Mouse (Mus musculus): ENCODE measurements around the gene Cntnap5a.
A peak's percentile ranks its signal among the peaks of the same experiment; 100 is the strongest.
"Not testable (repeated sequence)": the region's sequence is repeated elsewhere in the genome, so short reads cannot be mapped to it uniquely, and the experiment has no call there.

Gene Cntnap5a

GRCm38 (mm10) chr1:116044083-116044482 lies 359.5 kb downstream of the Cntnap5a start:
- no peak for DNase-seq (ENCODE audit: low spot score)

GRCm38 (mm10) chr1:116107010-116107723 lies 422.6 kb downstream of the Cntnap5a start:
- DNase-seq (ENCODE audit: low spot score), result no peak

DNA sequence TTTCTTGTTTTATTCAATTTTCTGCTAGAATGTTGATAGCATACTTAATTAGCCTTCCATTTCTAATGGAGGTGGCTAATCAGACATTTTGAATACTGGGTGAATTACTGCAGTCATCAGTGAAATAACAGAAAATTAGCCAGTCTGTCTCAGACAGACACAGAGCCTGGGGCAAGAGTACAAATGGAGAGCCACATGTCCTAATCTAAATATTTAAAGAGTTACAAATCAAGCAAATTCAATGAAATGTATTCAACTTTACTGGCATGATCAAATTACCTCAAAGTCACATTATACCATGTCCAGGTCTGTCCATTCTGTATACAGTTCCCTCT lies 423.1 kb downstream of the Cntnap5a start:
- no peak for DNase-seq (ENCODE audit: low spot score)

GRCm38 (mm10) chr1:116108381-116108780 lies 423.8 kb downstream of the Cntnap5a start:
- DNase-seq (ENCODE audit: low spot score), result no peak

DNA sequence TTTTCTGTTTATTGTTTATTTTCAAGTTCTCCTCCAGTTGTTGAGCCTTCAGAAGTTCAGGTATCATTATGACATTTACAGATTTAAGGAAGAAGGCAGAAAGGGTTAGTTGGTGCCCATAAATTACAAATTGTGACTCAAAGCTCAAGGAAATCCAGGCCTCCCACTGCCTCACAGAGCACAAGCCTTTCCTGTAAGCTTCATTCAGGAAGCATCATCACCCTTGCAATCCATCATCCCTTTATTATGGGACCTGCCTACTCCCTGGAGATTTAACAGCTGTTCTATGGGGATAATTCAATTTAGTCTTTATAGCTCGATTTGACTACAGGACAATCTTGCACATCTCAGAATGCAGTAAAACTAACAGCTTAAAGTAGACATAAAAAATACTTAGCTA lies 441.2 kb downstream of the Cntnap5a start:
- no peak for DNase-seq (ENCODE audit: low spot score)

GRCm38 (mm10) chr1:116127085-116127484 lies 442.5 kb downstream of the Cntnap5a start:
- no peak for DNase-seq (ENCODE audit: low spot score)

DNA sequence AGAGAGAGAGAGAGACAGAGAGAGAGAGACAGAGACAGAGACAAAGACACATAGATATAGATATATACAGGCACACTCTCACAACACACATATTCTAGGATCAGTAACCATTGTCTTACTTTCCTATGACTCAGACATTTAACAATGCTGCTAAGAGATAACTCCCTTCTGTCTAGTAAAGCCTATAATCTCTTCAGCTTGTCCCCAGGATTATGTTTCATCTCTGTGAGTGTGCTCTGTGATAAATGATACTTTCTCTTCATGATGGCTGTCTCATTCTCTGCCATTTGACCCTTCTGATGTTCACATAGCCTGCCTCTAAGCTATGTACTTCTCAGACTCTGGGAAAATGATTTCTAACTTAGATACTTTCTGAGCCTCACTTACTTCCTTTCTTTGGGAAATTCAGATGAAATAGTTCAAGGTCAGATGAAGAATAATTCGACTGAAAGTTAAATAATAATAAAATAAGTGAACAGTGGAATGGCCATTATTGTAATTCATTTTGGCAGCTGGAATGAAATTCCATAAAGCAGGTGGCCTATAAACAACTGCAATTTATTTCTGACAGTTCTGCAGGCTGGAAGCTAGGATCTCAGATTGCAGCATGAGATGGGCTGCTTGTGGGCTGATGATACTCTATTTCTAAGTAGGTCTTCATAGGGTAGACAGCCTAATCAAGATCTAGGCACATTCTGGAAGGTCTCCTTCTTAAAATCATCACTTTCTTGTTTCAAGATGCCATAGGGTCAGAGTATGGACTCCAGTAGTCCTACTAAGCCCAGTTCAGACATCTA lies 444.1 kb downstream of the Cntnap5a start:
- no peak for DNase-seq (ENCODE audit: low spot score)

DNA sequence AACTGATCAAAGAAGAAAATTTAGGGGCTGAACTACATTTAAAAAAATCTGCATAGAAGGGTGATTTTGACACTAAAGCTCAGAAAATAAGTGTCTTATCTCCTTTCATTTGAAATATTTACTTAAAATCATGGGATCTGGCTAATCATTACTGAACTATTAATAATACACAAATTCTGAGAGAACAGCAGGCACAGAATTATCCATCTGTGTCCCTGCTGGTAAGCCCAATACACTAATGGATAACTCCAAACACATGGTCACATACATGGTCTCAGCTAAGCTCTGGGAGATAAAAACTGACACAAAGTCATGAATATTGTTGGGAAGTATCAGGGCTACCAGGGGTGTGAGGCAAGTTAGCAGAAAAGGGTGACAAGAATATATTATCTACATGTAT lies 447.9 kb downstream of the Cntnap5a start:
- DNase-seq (ENCODE audit: low spot score), result no peak

DNA sequence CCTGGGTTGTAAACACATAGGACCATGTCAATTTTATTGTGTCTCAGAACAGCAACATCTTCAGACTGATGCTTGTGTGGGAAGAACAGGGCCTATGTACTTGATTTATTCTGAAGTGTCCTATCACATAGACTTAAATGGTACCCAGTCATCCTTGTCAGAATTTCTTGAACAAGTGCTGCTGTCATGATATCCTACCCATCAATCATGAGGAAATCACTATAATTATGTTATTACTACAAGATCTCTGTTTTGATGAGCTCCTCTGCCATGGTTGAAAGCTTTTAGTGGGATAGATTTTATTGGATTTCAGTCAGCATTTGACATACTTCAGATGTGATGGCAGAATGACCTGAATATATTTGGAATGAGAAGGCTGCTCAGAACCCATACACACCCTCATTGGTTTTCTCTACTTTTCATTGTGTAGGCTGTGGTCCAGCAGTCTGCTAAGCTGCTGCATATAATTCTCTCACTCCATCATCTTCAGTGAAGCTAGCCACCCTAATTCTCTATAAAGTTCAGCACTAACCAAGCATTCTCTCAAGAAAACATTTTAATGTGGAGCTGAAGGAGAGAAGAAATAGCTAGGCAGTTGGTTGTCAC lies 465.3 kb downstream of the Cntnap5a start:
- no peak for DNase-seq (ENCODE audit: low spot score)

- no peak for DNase-seq (ENCODE audit: low spot score)
Measured at GRCm38 (mm10) chr1:116184471-116184870, 499.9 kb downstream of the Cntnap5a start.

DNA sequence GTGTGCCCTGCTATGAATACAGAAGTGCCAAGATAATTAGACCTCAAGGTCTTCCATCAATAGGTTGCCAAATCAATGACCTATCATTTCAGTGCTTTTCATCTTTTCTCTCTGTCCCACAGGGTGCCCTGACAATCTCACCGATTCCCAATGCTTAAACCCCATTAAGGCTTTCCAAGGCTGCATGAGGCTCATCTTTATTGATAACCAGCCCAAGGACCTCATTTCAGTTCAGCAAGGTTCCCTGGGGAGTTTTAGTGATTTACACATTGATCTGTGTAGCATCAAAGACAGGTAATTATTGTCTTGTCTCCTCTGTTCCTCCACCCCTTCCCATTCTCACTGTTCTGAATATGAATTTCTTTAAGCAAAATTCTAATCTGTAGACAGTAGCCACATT lies 503.6 kb downstream of the Cntnap5a start:
- not testable (repeated sequence) for DNase-seq (ENCODE audit: low spot score)

DNA sequence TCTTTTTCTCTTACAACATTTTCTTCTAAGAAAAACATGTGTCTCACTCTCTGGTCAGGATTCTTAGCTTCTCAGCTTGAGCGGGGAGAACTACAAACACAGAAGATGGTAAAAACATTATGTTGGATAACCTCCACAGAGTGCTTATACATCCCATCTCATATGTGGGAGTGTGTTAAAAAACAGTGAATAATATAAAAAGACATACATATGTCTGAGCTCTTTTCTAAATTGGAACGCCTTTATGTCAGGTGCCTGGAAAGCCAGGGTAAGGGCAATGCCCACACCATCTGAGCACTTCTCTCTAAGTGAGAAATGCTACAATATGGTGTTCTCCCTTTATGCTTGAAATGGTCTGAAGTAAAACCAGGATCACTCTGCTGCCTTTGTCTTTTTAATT lies 507.7 kb downstream of the Cntnap5a start:
- DNase-seq (ENCODE audit: low spot score), result no peak

DNA sequence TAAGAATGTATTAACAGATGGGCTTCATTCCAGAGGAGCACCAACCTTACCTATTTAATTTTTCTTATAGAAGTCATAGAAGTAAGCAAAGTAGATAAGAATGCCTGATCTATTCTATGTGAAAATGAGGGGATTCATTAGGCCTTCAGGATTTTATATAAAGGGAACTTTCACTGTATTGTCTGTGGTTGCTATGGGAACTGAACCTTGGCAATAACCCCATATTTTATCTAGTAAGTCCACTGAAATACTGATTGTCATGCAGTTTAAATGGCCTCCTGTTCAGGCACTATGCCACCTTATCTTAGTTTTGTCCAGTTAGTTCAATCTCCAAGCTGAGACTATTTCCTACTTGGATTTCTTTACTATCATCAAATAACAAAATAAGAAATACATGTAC lies 532.3 kb downstream of the Cntnap5a start:
- DNase-seq (ENCODE audit: low spot score), result no peak

DNA sequence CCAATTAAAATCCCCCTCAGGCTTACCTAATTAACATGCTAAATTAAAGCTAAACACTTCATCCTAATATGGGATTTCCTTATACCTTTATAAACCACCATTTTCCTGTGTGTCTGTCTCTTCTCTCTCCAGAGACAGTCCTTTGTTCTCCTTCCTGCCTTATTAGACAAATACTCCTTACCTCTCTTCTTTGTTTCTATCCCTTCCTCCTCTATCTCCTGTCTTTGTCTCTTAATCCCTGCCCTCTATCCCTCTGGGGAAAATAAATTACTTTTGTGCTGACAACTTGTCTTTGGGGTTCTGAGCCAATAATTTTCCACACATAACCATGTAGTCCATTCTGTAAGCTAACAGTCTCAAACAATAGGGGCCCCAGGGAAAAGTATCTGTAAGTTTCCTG lies 556.0 kb downstream of the Cntnap5a start:
- no peak for DNase-seq (ENCODE audit: low spot score)

GRCm38 (mm10) chr1:116243856-116244255 lies 559.3 kb downstream of the Cntnap5a start:
- no peak for DNase-seq (ENCODE audit: low spot score)

DNA sequence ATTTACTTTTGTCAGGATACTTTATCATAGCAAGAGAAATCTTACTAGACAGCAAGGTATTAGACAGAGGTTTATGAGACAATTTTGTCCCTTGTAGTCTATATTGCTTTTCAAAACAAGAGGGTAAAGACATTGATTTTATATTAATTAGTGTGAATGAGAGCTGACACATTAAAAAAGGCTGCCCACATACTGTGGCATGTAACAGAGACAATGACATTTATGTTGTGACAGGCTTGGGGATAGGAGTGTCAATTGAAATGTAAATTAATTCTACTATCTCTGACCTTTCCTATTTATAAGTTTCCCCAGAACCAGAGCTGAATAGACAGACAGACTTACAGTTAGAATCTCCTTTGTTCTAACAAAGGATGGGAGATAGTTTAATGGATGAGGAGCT lies 596.6 kb downstream of the Cntnap5a start:
- DNase-seq (ENCODE audit: low spot score), result no peak

GRCm38 (mm10) chr1:116283968-116284367 lies 599.4 kb downstream of the Cntnap5a start:
- no peak for DNase-seq (ENCODE audit: low spot score)

- no peak for DNase-seq (ENCODE audit: low spot score)
Measured at GRCm38 (mm10) chr1:116306555-116306954, 622.0 kb downstream of the Cntnap5a start.

- DNase-seq (ENCODE audit: low spot score), result no peak
Measured at GRCm38 (mm10) chr1:116311512-116311911, 627.0 kb downstream of the Cntnap5a start.

DNA sequence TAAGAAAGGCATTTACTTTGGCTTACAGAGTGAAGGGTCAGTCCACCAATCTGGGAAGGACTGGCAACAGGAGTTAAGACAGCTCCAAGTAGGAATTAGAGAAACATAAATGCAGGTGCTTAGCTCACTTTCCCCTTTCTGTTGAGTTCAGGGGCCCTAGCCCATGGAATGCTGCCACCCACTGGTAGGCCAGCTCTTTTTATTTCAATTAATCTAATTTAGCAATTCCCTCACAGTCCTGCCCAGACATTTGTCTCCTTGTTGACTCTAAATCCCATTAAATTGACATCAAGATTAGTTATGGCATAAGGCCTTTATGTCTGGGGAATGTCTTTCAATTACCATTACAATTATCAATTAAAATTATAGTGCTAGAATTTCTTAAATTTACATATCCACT lies 628.7 kb downstream of the Cntnap5a start:
- DNase-seq (ENCODE audit: low spot score), result peak; percentile 8

- DNase-seq (ENCODE audit: low spot score), result no peak
Measured at GRCm38 (mm10) chr1:116324505-116324904, 639.9 kb downstream of the Cntnap5a start.

DNA sequence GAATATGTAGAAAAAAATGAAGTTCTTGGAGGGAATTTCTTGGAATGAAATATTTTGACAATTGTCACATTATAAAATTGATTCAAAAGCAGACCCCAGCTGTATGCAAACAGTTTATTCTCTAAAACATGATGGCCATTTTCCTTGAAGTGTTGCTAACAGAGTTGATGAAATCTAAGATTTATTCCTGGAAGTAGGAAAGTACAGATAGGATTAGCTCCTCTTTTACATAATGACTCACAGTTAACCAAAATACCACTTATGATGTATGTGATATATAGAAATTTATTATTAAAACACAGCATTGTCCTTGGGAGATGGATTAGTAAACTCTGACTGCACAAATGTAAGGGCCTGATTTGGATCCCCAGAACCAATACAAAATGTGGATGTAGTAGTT lies 669.1 kb downstream of the Cntnap5a start:
- DNase-seq (ENCODE audit: low spot score), result no peak

DNA sequence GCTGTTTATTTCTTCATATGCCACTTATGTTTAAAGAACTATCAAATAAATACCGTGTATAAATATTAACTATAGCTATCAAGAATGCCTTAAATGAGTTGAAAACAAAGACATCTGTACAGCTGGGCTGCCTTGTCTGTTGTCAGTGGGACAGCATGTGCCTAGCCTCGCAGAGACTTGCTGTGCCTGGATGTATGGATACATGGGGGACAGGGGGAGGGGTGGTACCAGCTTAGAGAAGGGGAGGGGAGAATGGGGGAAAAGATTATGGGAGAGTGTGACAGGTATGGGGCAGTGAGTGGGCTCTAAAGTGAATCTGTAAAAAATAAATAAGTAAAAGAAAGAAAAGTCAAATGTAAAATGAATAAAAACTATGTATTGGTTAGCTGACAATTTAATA lies 681.0 kb downstream of the Cntnap5a start:
- DNase-seq (ENCODE audit: low spot score), result no peak
